Mouse (Mus musculus) adipocyte (in vitro differentiated cells): Measurements from ENCODE around the gene Pappa.

ENCODE experiments used
- DNase-seq: peaks from one replicate; pipeline ENCODE4 v3.0.0-alpha.2; 2016; ENCODE audit warnings: low spot score

The Pappa gene

GRCm38 (mm10) chr4:65328486-65329308, 204.7 kb downstream of the Pappa start:
- no peak for DNase-seq

- DNase-seq: no peak
Measured at GRCm38 (mm10) chr4:65333718-65334117, 209.7 kb downstream of the Pappa start.

DNA sequence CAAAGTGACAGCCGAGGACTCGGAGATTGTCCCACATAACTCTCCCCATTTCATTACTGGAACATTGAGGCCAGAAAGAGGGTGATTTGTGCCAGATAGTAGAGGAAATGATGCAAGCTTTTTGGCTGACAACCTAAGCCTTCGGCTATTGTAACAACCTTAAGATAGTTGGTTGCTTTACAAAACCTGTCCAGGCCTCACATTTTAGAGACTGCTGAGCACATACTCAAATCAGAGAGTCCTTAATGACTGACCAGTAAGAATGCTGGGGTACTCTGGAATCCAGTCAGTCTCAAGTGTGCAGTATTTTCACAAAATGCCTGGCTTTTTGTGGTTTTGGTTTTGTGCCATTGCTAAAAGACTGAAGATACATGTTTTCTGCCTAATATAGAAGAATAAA, 217.8 kb downstream of the Pappa start:
- peak; percentile 59 for DNase-seq

GRCm38 (mm10) chr4:65350521-65350920, 226.5 kb downstream of the Pappa start:
- no peak for DNase-seq

- DNase-seq: no peak
Measured at GRCm38 (mm10) chr4:65354580-65354979, 230.6 kb downstream of the Pappa start.

GRCm38 (mm10) chr4:65367135-65367534, 243.2 kb downstream of the Pappa start:
- no peak for DNase-seq

DNA sequence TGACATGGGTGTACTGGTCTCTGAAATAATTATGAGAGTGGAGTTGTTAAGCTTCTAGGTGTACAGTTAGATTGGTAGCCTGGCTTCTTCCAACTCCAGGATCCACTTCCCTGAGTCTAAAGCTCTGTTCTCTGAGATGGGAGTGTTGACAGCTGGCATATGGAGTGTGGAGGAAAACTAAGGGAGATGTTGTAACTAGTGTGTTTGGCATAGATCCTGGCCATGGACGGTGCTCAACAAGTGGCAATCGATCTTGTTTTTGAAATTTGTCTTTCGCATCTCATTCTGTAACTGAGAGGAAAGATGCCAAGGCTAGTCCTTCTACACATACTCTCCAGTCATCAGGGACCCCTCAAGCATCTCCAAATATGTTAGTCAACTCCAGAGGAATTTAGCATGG, 248.8 kb downstream of the Pappa start:
- DNase-seq: peak; percentile 91

DNA sequence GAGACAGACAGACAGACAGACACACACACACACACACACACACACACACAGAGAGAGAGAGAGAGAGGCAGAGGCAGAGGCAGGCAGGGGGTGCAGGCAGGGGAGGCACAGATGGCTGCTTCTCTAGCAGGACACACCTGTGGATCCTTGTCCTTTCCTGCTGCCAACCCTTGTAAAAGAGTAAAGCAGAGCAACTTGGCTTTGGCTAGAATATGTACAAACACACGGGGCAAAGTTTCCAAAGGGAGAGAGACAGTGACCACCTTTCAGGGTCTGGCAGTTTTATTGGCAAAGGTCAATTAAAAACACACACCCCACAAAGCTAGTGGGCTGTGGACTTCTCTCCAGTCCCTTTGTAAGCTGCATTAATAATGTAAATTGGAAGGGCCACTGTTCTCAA, 249.9 kb downstream of the Pappa start:
- no peak for DNase-seq

DNA sequence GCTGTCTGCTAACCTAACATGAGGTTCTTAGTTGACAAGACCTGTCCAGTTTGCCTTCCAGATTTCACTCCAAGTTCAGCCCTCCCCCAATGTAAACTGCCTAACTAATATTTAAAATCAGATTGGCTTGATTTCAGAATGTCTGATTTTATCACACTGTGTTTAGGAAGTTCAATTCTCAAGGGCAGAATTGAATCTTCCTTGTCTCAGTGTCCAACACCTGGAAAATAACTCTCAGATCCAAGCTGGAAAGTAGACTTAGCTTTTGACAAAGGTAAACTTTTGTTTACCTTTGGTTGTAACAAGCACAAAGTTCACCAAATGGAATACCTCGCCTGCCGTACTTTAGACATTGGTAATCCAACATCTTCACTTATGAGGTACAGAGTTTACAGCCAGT, 252.6 kb downstream of the Pappa start:
- no peak for DNase-seq

DNA sequence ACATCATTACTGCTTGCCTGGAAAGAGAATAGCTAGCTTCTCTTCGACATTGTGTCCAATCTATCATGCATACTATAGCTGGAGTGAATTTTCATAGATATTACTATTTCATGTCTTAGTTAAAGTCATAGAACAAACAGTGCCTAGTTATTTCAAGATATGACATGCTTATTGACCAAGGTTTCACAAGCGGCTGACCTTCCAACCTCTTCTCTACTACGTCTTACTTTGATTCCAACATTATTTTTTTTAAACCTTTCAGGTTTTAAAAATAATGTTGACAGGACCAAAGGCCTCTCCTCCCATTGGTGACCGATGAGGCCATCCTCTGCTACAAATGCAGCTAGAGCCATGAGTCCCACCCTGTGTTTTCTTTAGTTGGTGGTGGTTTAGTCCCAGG, 255.5 kb downstream of the Pappa start:
- DNase-seq: no peak

DNA sequence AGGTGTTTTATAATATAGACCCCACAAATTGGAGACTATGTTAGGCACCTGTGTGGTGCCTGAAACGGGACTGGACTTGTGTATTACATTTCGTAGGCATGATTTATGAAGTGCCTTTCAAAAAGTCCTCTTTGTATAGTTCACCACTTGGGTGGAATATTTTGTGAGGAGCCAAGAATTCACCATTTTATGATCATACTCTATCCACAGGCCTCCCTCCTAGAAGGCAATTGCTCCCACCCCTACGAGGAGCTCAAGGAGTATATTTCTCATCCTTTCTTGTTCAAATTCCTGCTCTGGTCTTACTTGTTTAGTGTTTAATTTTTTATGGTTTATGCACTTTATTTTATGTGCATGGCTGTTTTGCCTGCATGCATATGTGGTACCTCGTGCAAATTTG, 259.1 kb downstream of the Pappa start:
- no peak for DNase-seq

DNA sequence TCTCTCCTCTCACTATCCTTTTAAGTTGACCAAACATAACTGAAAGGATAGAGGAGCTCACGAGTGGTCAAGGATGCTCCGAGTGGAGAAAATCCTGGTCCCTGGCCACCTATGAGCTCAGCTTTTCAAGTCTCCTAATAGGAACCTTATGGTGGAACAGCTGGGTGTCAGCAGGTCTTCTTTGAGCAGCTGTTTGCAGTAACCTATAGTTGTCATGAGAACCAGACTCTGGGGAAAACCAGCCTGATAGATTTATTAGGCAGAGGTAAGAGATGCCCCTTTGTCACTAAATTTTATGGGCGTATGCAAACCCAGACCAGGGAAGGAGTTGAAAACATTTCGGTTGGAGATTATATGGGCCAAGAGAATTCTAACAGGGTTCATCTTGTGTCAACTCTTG, 267.0 kb downstream of the Pappa start:
- no peak for DNase-seq

GRCm38 (mm10) chr4:65396806-65397205, 272.8 kb downstream of the Pappa start:
- no peak for DNase-seq

- DNase-seq: no peak
Measured at GRCm38 (mm10) chr4:65399457-65399856, 275.5 kb downstream of the Pappa start.

GRCm38 (mm10) chr4:65402286-65402685, 278.3 kb downstream of the Pappa start:
- DNase-seq: no peak

DNA sequence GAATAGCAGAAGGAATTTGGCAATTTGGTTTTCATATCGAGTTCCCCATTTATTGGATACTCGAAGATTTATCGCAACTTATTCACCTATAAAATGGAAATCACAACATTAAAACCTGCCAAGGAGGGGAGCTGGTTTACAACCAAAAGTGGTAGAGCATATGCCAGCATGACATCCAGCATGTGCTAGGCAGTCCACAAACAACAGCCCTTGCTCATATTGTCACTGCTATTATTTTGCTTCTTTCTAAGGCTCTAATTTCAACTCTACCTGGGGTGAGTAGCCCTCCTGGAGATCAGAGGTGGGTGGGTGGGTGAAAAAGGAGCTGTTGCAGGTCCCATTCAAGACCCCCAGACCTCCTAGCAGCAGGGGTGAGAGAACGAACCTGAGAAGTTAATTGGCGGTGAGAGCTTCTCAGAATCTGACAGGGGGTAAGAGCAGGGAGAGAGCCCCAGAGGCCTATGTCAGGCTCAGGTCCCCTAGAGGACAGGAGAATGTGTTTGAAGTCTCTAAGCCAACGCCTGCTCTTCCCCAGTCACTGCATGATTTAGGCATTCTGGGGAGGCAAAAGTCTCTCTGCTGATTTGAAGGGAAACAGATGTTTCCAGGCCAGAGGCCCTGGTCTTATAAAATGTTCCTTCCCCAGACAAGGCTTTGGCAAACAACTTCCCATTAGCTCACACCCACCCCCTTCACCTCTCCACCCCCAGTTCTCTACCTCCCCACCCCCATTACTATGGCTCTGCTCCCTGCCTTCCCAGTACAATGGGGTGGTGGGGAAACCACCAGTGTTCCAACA, 279.1 kb downstream of the Pappa start:
- DNase-seq: peak; percentile 45
